Mouse (Mus musculus) small intestine, adult 2 months (tissue): ENCODE measurements around the gene Cerk. TPM values are rescaled to one million over a fixed set of nuclear protein-coding genes. Genes with fewer than 3 reads are reported as not detected.
"Not testable (repeated sequence)": the region's sequence is repeated elsewhere in the genome, so short reads cannot be mapped to it uniquely, and the experiment has no call there.

Source experiments
- H3K27ac ChIP-seq: fragments of 200-500 bp; 2 replicates; pipeline ENCODE4 v1.5.1; 2012; ENCODE audit warnings: low read depth, low read length, control low read depth, inconsistent platforms; ENCODE audit not compliant: insufficient read depth
- H3K27me3 ChIP-seq: fragments of 200-500 bp; 2 replicates; pipeline ENCODE4 v1.6.1; 2012; ENCODE audit warnings: mild to moderate bottlenecking, moderate library complexity, low read length, inconsistent platforms; ENCODE audit not compliant: control insufficient read depth, insufficient read depth
- H3K36me3 ChIP-seq: fragments of 200-500 bp; 2 replicates; pipeline ENCODE4 v1.6.1; 2012; ENCODE audit warnings: mild to moderate bottlenecking, low read length, control low read depth, inconsistent platforms; ENCODE audit not compliant: control insufficient read depth, insufficient read depth
- H3K4me1 ChIP-seq: fragments of 200-500 bp; 2 replicates; pipeline ENCODE4 v1.6.1; 2012; ENCODE audit warnings: low read length, inconsistent platforms, mixed read lengths; ENCODE audit not compliant: control insufficient read depth, insufficient read depth, insufficient read length
- H3K4me3 ChIP-seq: fragments of 200-500 bp; 2 replicates; pipeline ENCODE4 v1.5.1; 2012; ENCODE audit warnings: low read depth, mild to moderate bottlenecking, control low read depth, inconsistent platforms, low read length, moderate library complexity
- CTCF ChIP-seq: fragments of 200-500 bp; IDR thresholded peaks from 2 replicates; pipeline ENCODE4 v1.5.1; 2012; ENCODE audit warnings: low read depth, mild to moderate bottlenecking, control low read depth, inconsistent platforms, low read length, moderate library complexity, mixed read lengths; ENCODE audit not compliant: insufficient replicate concordance, insufficient read length; ENCODE audit errors: extremely low read depth
- POLR2A ChIP-seq: fragments of 200-500 bp; IDR thresholded peaks from 2 replicates; pipeline ENCODE4 v1.6.1; 2012; ENCODE audit warnings: low read depth, mild to moderate bottlenecking, control low read depth, inconsistent platforms, low read length, moderate library complexity
- WGBS: fragments of 180-500 bp; shearing (Covaris S2); methylation state at CpG from one replicate; pipeline ENCODE4 v1.1.7; 2018; 5-methylcytosine and 5-hydroxymethylcytosine counted together
- polyA plus RNA-seq: library from polyadenylated mRNA; depleted of rRNA; stranded (reverse); fragments of >200 nt; gene quantifications from 2 replicates; pipeline ENCODE4 v1.2.3, GENCODE M21; 2012

Cerk gene
- polyA plus RNA-seq, 1 experiment: 47.8 TPM

DNA sequence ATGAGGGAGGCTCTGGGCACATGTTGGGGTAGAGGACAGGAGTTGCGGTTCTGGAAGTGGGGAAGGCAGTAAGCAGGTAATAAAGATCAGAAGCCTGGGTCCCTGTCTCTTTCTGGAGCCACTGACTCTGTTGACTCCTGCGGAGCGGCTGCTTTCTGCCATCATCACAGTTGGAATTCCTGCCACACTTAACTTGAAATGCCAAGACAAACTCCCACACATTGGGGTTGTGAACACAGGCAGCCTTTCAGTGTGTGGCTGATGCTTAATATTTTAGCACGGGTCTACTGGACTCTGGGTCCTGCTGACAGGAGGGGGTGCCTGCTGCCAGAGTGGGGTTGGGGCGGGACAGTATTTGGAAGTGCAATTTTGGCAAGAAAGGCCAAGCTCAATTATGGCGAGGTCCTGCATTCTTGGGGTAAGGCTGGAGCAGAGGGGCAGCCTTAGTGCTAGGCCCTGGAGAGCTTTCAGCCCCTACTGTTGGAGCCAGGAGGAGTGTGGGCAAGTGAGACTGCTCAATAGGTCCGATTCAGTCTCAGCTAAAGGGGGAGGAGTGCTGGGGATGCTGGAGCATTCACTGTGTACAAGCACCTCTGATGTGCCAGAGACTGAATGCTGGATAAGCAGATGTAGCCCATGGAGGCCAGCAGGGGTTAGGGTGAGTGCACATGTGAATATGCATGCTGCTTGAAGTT lies 33.7 kb upstream of the Cerk start:
- Histone ChIP-seq H3K27ac (no peak overlapping the region), H3K4me1 (no peaks in the 10 kb centered on the region), H3K36me3 (no peaks in the 10 kb centered on the region), H3K4me3 (no peak overlapping the region), H3K27me3 (no peaks in the 10 kb centered on the region)
- WGBS: 83% methylated on average over 7 of the region's 7 CpGs
- TF ChIP-seq CTCF: no peak
- no peak for TF ChIP-seq POLR2A

DNA sequence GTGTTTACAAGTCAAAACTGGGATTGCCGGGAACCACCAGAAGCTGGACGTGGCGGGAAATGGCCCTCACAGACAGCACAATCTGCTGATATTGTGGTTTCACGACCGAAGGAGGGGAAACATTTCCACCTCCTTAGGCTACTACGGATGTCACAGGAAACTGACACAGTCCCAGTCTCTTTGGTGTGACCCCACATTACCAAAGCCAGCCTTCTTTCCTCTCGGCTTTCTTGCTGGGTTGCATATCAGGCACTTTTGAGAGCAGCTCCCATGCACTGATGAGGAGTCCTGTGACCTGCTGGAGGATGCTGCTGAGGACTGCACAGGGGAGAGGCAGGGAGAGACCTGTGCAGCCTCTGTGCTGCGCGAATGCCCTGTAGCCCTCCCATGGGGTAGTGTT lies 30.7 kb upstream of the Cerk start:
- H3K36me3 ChIP-seq, H3K4me1 ChIP-seq, H3K27me3 ChIP-seq, H3K4me3 ChIP-seq, H3K27ac ChIP-seq: not testable (repeated sequence)
- 83% methylated on average over 9 of the region's 9 CpGs for WGBS

DNA sequence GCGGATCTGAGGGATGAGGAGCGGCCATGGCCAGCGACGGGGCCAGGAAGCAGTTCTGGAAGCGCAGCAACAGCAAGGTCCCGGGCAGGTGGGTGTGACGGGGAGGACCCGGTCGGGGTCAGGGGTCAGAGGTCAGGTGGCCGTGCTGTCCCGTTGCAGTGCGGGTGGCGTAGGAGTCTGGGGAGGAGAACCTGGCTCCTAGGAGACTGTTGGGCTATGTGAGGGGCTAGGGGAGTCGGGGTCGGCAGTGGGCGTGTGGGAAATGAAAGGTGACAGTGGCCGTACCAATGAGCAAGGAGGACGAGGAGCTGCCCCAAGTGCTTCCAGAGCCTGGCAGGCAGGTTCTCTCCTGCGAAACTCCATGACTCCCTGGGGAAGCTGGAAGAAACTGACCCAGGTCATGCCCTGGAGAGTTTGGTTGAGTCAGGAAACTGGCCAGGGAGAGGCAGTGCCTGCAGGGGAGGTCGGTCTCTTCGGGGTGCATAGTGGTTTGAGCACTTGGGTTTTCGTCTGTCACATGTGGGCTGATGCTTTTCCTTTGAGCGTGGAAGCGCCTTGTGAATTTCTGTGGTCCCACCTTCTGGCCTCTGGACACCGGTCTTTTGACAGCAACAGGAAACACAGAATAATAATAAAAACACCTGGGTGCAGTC lies 28.7 kb upstream of the Cerk start:
- 3% methylated on average over 25 of the region's 25 CpGs for WGBS
- TF ChIP-seq POLR2A: no peak
- TF ChIP-seq CTCF: no peak
- H3K4me1 ChIP-seq: peaks cover 4% of the 10 kb centered on the region; the same call in 1 of the 2 replicates

DNA sequence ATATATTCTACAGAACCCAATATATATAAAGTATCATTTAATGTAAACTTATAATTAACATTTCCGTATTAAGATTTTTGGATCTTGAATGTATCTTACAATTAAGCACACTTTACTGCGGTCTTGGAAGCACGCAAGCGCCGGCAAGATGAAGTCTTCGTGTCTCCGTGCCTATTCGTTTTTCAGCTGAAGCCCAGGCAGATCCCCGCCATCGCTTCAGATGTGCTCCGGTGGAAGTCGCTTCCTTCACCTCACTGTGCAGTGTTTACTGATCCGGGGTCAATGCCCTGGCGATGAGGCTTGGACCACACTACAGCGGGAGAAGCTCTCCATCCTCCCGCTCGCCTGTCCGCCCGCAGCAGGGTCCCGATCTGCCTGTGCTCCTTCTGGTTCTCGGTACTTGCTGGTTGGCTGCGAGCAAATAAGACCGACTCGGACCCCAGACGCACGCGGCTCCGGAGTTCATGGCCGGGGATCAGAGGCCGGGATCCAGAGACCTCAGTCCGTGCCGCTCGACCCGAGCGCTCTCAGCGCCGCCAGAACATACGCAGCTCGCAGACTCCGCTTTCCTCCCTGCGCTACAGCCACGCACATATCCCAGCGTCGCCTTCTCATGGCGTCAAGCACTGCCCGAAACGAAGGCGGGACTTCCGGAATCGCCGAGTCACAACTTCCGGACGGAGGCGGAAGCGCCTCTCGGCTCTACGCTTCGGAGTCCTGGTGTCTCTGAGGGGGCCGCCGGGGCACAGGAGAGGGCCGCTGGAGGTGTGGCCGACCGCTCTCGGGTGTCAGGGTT lies 28.0 kb upstream of the Cerk start, which contains the start of gene Tbc1d22a:
Gene Tbc1d22a, plus strand, starts transcription at position 707 of the 796 bp plus-strand sequence.
- H3K36me3 ChIP-seq: peaks cover 3% of the 10 kb centered on the region
- peak within 1 kb of the TSS; percentile 90 for H3K27ac ChIP-seq
- under 1% methylated on average over 64 of the region's 64 CpGs for WGBS
- TF ChIP-seq CTCF (no peak), POLR2A (peak; percentile 68)
- peaks cover 4% of the 10 kb centered on the region; the same call in 1 of the 2 replicates for H3K4me1 ChIP-seq
- no peaks in the 10 kb centered on the region for H3K27me3 ChIP-seq
- peak within 1 kb of the TSS; percentile 94 for H3K4me3 ChIP-seq

More for the DNA sequence above, 28.7 kb upstream of the Cerk start:
- Histone ChIP-seq H3K27ac (peak overlapping the region; percentile 90), H3K27me3 (no peaks in the 10 kb centered on the region), H3K36me3 (peaks cover 3% of the 10 kb centered on the region), H3K4me3 (peak overlapping the region; percentile 94)

DNA sequence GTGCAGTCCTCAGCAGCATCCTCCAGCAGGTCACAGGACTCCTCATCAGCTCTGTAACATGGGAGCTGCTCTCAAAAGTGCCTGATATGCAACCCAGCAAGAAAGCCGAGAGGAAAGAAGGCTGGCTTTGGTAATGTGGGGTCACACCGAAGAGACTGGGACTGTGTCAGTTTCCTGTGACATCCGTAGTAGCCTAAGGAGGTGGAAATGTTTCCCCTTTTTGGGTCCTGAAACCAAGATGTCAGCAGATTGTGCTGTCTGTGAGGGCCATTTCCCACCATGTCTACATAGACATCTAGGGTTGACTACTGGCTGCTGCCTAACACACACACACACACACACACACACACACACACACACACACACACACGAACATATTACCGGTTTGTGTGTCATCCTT lies 26.3 kb upstream of the Cerk start:
- not testable (repeated sequence) for H3K36me3 ChIP-seq, H3K4me3 ChIP-seq, H3K27ac ChIP-seq, H3K27me3 ChIP-seq, H3K4me1 ChIP-seq
- 87% methylated on average over 5 of the region's 5 CpGs for WGBS

DNA sequence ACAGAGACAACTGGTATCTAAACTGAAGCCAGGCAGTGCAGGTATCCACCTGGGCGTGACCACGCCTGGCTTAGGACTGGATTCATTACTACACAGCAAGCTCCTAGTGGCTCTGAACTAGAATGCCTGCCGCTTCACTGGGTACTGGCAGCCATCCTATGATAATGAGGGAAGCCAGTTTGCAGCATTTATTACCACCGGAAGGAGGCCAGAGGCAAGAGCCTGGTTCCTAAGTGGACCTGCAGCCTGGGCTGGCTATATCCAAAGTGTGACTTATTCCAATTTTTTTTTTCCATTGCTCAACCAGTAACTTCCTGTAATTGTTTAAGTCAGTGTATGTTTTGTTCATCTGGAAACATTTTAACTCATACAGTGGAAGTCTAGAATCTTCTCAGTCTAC lies 20.4 kb upstream of the Cerk start:
- WGBS: 48% methylated on average over 4 of the region's 4 CpGs
- Histone ChIP-seq H3K4me3 (no peak overlapping the region), H3K27ac (peak overlapping the region; percentile 20; the same call in 1 of the 2 replicates), H3K36me3 (peaks cover 2% of the 10 kb centered on the region; the same call in 1 of the 2 replicates), H3K4me1 (peaks cover 21% of the 10 kb centered on the region), H3K27me3 (no peaks in the 10 kb centered on the region)
- TF ChIP-seq POLR2A (no peak), CTCF (peak; percentile 13; the same call in 1 of the 2 replicates)

DNA sequence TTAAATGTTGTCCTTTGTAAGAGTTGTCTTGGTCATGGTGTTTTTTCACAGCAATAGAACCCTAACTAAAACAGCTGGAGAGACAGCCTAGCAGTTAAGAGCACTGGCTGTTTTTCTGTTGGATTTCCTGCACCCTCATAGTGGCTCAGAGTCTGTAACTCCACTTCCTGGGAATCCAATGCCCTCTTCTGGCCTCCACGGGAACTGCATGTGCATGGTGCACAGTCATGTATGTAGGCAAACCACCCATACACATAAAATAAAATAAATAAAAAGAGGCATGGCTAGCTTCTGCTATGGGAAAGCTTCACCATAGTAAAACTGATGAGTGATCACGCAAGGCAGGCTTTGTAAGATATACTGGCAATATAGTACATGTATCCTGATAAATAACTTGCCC lies 19.4 kb upstream of the Cerk start:
- H3K36me3 ChIP-seq: peaks cover under 1% of the 10 kb centered on the region; the same call in 1 of the 2 replicates
- H3K4me1 ChIP-seq: peaks cover 21% of the 10 kb centered on the region
- no peak for TF ChIP-seq POLR2A
- TF ChIP-seq CTCF: peak; percentile 63; the same call in 1 of the 2 replicates
- no peaks in the 10 kb centered on the region for H3K27me3 ChIP-seq
- no peak overlapping the region for H3K4me3 ChIP-seq
- 57% methylated on average over 2 of the region's 2 CpGs for whole genome bisulfite sequencing
- H3K27ac ChIP-seq: no peak overlapping the region
